Mouse (Mus musculus): ENCODE results near the gene Ajuba. TPM values are rescaled to one million over a fixed set of nuclear protein-coding genes. Genes with fewer than 3 reads are reported as not detected.

The Ajuba gene
- polyA plus RNA-seq, 1 experiment = 1.9 TPM

DNA sequence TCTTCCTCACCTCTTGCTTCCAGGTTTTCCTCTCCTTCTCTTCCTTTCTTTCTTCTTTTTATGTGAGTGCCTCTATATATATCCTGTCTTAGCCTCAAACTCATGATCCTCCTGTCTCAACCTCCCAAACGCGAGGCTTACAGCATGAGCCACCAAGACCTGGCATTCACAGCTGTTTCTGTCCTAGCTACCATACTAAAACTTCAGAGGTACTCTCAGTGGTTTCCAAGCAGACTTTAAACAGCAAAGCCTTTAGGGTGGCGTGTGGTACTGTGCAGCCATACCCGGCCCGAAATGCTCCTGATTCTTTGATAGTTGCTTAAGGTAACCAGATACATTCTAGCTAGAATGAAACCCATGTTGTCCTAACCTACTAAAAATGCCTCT, 49.4 kb downstream of the Ajuba start:
- WGBS = 25% methylated on average over 5 of the region's 5 CpGs
- H3K27ac ChIP-seq (ENCODE audit: insufficient read depth, low read length) = no peak overlapping the region
- DNase-seq = peak; percentile 16 to 23
- H3K4me1 ChIP-seq (ENCODE audit: control insufficient read depth, insufficient read depth, low read length) = no peaks in the 10 kb centered on the region; the same call in 1 of the 2 replicates
- H3K27me3 ChIP-seq (ENCODE audit: control insufficient read depth, insufficient read depth, low read length) = no peaks in the 10 kb centered on the region
- peak overlapping the region; percentile 67 for H3K4me3 ChIP-seq (replicated peaks; ENCODE audit: insufficient read depth, low read depth, low read length)
- no peak for TF ChIP-seq POLR2A (IDR thresholded peaks at IDR 0.05; ENCODE audit: borderline replicate concordance, insufficient read depth, low read length)
- no peak for TF ChIP-seq CTCF (IDR thresholded peaks at IDR 0.05; ENCODE audit: borderline replicate concordance, insufficient read depth, low read depth, low read length)

DNA sequence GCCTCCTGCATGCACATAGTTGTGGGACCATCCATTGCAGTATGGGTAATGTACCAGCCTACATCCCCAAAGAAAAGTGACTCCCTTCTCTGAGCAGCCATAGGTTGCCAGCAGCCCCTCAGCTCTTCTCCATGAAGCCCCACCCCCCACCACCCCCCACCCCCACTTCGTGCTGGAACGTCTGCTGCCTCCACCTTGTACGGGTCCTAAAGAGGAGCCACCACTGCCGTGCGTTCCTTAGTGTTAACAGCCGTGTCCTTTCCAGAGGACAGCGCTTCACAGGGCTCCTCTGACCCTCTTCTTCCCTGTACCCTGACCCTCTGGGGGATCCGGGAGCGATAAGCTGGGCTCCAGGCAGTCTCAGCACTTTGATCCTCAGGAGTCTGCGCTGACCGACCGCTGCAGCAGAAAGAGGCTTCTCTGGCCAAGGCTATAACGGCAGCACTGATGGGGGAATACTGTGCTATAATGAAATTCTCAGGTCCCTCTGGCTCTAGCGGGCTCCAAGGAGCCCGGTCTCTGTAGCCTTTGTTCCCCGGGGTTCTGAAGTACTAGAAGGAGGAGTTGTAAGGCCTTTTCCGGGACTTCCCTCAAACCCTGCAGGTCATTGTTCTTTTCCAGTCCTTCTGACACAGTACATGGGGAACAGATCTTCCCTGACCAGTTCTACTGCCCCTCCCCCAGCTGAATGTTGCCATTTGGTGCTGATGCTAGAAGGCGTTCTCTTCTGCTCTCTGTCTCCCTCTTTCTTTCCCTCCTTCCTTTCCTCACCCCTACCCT, 49.9 kb downstream of the Ajuba start:
- H3K4me3 ChIP-seq (replicated peaks; ENCODE audit: insufficient read depth, low read depth, low read length) = peak overlapping the region; percentile 67
- peak overlapping the region; percentile 54 for H3K27ac ChIP-seq (ENCODE audit: insufficient read depth, low read length)
- no peaks in the 10 kb centered on the region for H3K27me3 ChIP-seq (ENCODE audit: control insufficient read depth, insufficient read depth, low read length)
- TF ChIP-seq POLR2A (IDR thresholded peaks at IDR 0.05; ENCODE audit: borderline replicate concordance, insufficient read depth, low read length) = peak; percentile 17; the same call in 1 of the 2 replicates
- 0 out of 2 replicates have a peak, but pooled peaks have one; percentile 0 for TF ChIP-seq CTCF (IDR thresholded peaks at IDR 0.05; ENCODE audit: borderline replicate concordance, insufficient read depth, low read depth, low read length)
- no peaks in the 10 kb centered on the region; the same call in 1 of the 2 replicates for H3K4me1 ChIP-seq (ENCODE audit: control insufficient read depth, insufficient read depth, low read length)
- DNase-seq = peak; percentile 70 to 73
- WGBS = under 1% methylated on average over 18 of the region's 18 CpGs

DNA sequence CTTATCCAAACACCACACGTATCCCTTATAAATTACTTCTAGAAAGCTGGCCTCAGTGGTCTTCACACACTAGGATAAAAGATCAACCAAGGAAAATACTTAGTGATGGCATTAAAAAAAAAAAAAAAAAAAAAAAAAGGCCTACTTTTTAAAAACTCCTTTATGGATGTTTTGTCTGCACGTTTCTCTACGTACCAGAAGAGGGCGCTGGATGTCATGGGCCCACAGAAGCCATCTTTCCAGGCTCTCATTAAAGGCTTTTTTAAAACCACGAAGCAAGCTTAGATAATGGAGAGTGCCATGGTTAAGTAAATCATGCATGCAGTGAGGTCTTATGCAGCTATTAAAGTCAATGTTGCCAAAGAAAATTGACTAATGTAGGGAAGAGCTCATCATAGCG, 53.8 kb downstream of the Ajuba start:
- Histone ChIP-seq H3K27me3 (ENCODE audit: control insufficient read depth, insufficient read depth, low read length) (no peaks in the 10 kb centered on the region), H3K4me3 (replicated peaks; ENCODE audit: insufficient read depth, low read depth, low read length) (no peak overlapping the region), H3K4me1 (ENCODE audit: control insufficient read depth, insufficient read depth, low read length) (no peaks in the 10 kb centered on the region; the same call in 1 of the 2 replicates), H3K27ac (ENCODE audit: insufficient read depth, low read length) (no peak overlapping the region)
- no peak for TF ChIP-seq CTCF (IDR thresholded peaks at IDR 0.05; ENCODE audit: borderline replicate concordance, insufficient read depth, low read depth, low read length)
- TF ChIP-seq POLR2A (IDR thresholded peaks at IDR 0.05; ENCODE audit: borderline replicate concordance, insufficient read depth, low read length) = no peak
- no peak for DNase-seq
- 25% methylated on average over 6 of the region's 6 CpGs for WGBS

Other genes with a start within 250 kb of the Ajuba start
- gene Oxa1l, start 216.7 kb downstream of the Ajuba start, polyA plus RNA-seq (2012; rRNA removed) = 87.4 and 95.2 TPM in 2 replicates
- gene Slc7a7, start 159.8 kb downstream of the Ajuba start, polyA plus RNA-seq (2012; rRNA removed) = 1.4 and 1.5 TPM in 2 replicates
- gene Mrpl52, start 150.6 kb downstream of the Ajuba start, polyA plus RNA-seq (2012; rRNA removed) = 130 and 136 TPM in 2 replicates
- 14.9 and 15.9 TPM in 2 replicates for gene Mmp14, start 145.9 kb downstream of the Ajuba start, polyA plus RNA-seq (2012; rRNA removed)
- 48.1 and 48.6 TPM in 2 replicates for gene Lrp10, start 113.4 kb downstream of the Ajuba start, polyA plus RNA-seq (2012; rRNA removed)
- gene Rem2, start 101.5 kb downstream of the Ajuba start, polyA plus RNA-seq (2012; rRNA removed) = 13.0 and 14.4 TPM in 2 replicates
- 60.3 and 64.3 TPM in 2 replicates for gene Prmt5, start 60.0 kb downstream of the Ajuba start, polyA plus RNA-seq (2012; rRNA removed)
- gene Haus4, start 22.9 kb downstream of the Ajuba start, polyA plus RNA-seq (2012; rRNA removed) = 9.5 and 9.9 TPM in 2 replicates
- 3.2 and 4.0 TPM in 2 replicates for gene 4931414P19Rik, start 28.4 kb upstream of the Ajuba start, polyA plus RNA-seq (2012; rRNA removed)
- gene Psmb5, start 40.5 kb upstream of the Ajuba start, polyA plus RNA-seq (2012; rRNA removed) = 221 and 225 TPM in 2 replicates
- 0.10 TPM in 1 of 2 replicates, not detected in the other for gene Psmb11, start 43.9 kb upstream of the Ajuba start, polyA plus RNA-seq (2012; rRNA removed)
- gene Gm17606, start 63.4 kb upstream of the Ajuba start, polyA plus RNA-seq (2012; rRNA removed) = not detected in 2 replicates
- gene Cdh24, start 63.8 kb upstream of the Ajuba start, polyA plus RNA-seq (2012; rRNA removed) = 7.6 and 10.3 TPM in 2 replicates
- gene 1700123O20Rik, start 108.7 kb upstream of the Ajuba start, polyA plus RNA-seq (2012; rRNA removed) = 45.2 and 51.0 TPM in 2 replicates
- 199 and 207 TPM in 2 replicates for gene Acin1, start 109.4 kb upstream of the Ajuba start, polyA plus RNA-seq (2012; rRNA removed)
- gene Gm29776, start 121.3 kb upstream of the Ajuba start, polyA plus RNA-seq (2012; rRNA removed) = 0.03 and 0.08 TPM in 2 replicates
- gene Cebpe, start 134.6 kb upstream of the Ajuba start, polyA plus RNA-seq (2012; rRNA removed) = 0.08 TPM in 2 replicates
- gene Slc7a8, start 204.4 kb upstream of the Ajuba start, polyA plus RNA-seq (2012; rRNA removed) = 37.1 and 41.6 TPM in 2 replicates
- gene Rnf212b, start 236.6 kb upstream of the Ajuba start, polyA plus RNA-seq (2012; rRNA removed) = not detected in 2 replicates

Measured in cerebellum, adult 2 months (tissue).